Mouse (Mus musculus) liver, embryonic 14.5 days (tissue): ENCODE results near the gene Mrpl10. TPM values are rescaled to one million over a fixed set of nuclear protein-coding genes. Genes with fewer than 3 reads are reported as not detected.

Experiments used
- ATAC-seq: fragments of 200-750 bp; cut with Nextera tagmentation; 2 replicates; pipeline ENCODE4 v1.8.0; 2017; ENCODE audit warnings: moderate number of reproducible peaks, mild to moderate bottlenecking, moderate library complexity; ENCODE audit not compliant: insufficient read depth
- DNase-seq, 3 experiments: peaks; one replicate each; pipeline ENCODE4 v3.0.0-alpha.2; 2012 to 2013; ENCODE audit warnings: low read depth in 3 of 3, low spot score in 3 of 3
- H3K27ac ChIP-seq: fragments of 300-500 bp; sonication (generic); 2 replicates; pipeline ENCODE4 v1.5.1; 2014; ENCODE audit warnings: moderate library complexity, mild to moderate bottlenecking, control low read depth, inconsistent platforms
- H3K27me3 ChIP-seq: fragments of 300-500 bp; sonication (generic); 2 replicates; pipeline ENCODE4 v1.6.1; 2014; ENCODE audit warnings: mild to moderate bottlenecking, low read length, moderate library complexity; ENCODE audit not compliant: control insufficient read depth, insufficient read depth
- H3K36me3 ChIP-seq: fragments of 300-500 bp; sonication (generic); replicated peaks from 2 replicates; pipeline ENCODE4 v1.6.1; 2014; ENCODE audit warnings: low read depth; ENCODE audit not compliant: control insufficient read depth, insufficient read depth
- H3K4me1 ChIP-seq, 2 experiments: fragments of 200-500 bp in 1 of 2; fragments of 300-500 bp in 1 of 2; sonication (generic) in 1 of 2; replicated peaks; 2 replicates each; pipeline ENCODE4 v1.6.1; 2012 to 2014; ENCODE audit warnings: antibody characterized with exemption in 1 of 2, inconsistent platforms in 1 of 2, low read length in 1 of 2; ENCODE audit not compliant: control insufficient read depth in 2 of 2, insufficient read depth in 2 of 2
- H3K4me2 ChIP-seq: fragments of 300-500 bp; sonication (generic); 2 replicates; pipeline ENCODE4 v1.6.1; 2014; ENCODE audit warnings: low read depth, mild to moderate bottlenecking, control low read depth, moderate library complexity
- H3K4me3 ChIP-seq, 2 experiments: fragments of 200-500 bp in 1 of 2; fragments of 300-500 bp in 1 of 2; sonication (generic) in 1 of 2; 2 replicates each; pipeline ENCODE4 v1.5.1; 2012 to 2014; ENCODE audit warnings: low read depth in 2 of 2, low read length in 2 of 2, mild to moderate bottlenecking in 2 of 2, control low read depth in 1 of 2, inconsistent platforms in 1 of 2, moderate library complexity in 1 of 2; ENCODE audit not compliant: insufficient read depth in 1 of 2
- H3K9ac ChIP-seq: fragments of 300-500 bp; sonication (generic); replicated peaks from 2 replicates; pipeline ENCODE4 v1.6.1; 2014; ENCODE audit warnings: mild to moderate bottlenecking, control low read depth, moderate library complexity
- H3K9me3 ChIP-seq: fragments of 300-500 bp; sonication (generic); 2 replicates; pipeline ENCODE4 v1.6.1; 2016; ENCODE audit warnings: low read length, mixed read lengths; ENCODE audit not compliant: control insufficient read depth
- CTCF ChIP-seq: IDR thresholded peaks from 2 replicates; pipeline ENCODE4 v1.5.1; 2016; ENCODE audit warnings: antibody characterized with exemption, low read depth, control low read depth
- EP300 ChIP-seq: IDR thresholded peaks from 2 replicates; pipeline ENCODE4 v1.6.1; 2016; ENCODE audit warnings: antibody characterized with exemption, low read depth
- WGBS: fragments of 180-500 bp; shearing (Covaris S2); extraction: QIAGEN DNeasy Blood & Tissue Kit; methylation state at CpG from one replicate; pipeline ENCODE4 v1.1.7; 2014; ENCODE audit not compliant: insufficient replicate concordance; 5-methylcytosine and 5-hydroxymethylcytosine counted together
- polyA plus RNA-seq, 2 experiments: library from polyadenylated mRNA; depleted of rRNA in 1 of 2; stranded (reverse) in 1 of 2; unstranded in 1 of 2; fragments of >200 nt; fragmentation: Nextera tagmentation in 1 of 2; extraction: Ambion mirVana in 1 of 2; gene quantifications; 2 replicates each; pipeline versions ENCODE4 v1.2.1 to v1.2.3; 2012 to 2014

The Mrpl10 gene
- polyA plus RNA-seq, 2 experiments: 29.1 to 34.9 TPM

- peaks cover 0 to 3% of the 10 kb centered on the region in 2 experiments; a peak in 1 of 4 replicates for H3K4me1 ChIP-seq
- H3K27me3 ChIP-seq: peaks cover 3% of the 10 kb centered on the region; the same call in 1 of the 2 replicates
- no peaks in the 10 kb centered on the region for H3K9me3 ChIP-seq
- TF ChIP-seq EP300: no peak
- TF ChIP-seq CTCF: peak; percentile 96
- H3K9ac ChIP-seq: peak within 1 kb of the TSS; percentile 21
- no peak within 1 kb of the TSS for H3K27ac ChIP-seq
- H3K36me3 ChIP-seq: no peaks in the 10 kb centered on the region
- ATAC-seq: peak; percentile 74
- peak within 1 kb of the TSS; percentile 63 for H3K4me2 ChIP-seq
- DNase-seq: peak; percentile 64 to 72 (median 67)
- peak within 1 kb of the TSS; percentile 51 to 71 for H3K4me3 ChIP-seq
- WGBS: 3% methylated on average over 25 of the region's 25 CpGs
Observed at GRCm38 (mm10) chr11:97029686-97030417, 11.5 kb upstream of the Mrpl10 start, which contains the start of gene Scrn2. TSS of gene Scrn2 (plus strand) at chr11:97029938.

GRCm38 (mm10) chr11:97030426-97030825 is 10.9 kb upstream of the Mrpl10 start:
- peak overlapping the region; percentile 21 for H3K9ac ChIP-seq
- TF ChIP-seq CTCF: no peak
- TF ChIP-seq EP300: no peak
- H3K36me3 ChIP-seq: no peaks in the 10 kb centered on the region
- WGBS: 23% methylated on average over 15 of the region's 15 CpGs
- H3K9me3 ChIP-seq: no peaks in the 10 kb centered on the region
- no peak for DNase-seq
- peak overlapping the region; percentile 63 for H3K4me2 ChIP-seq
- peaks cover 0 to 3% of the 10 kb centered on the region in 2 experiments; a peak in 1 of 4 replicates for H3K4me1 ChIP-seq
- H3K27ac ChIP-seq: no peak overlapping the region
- no peak for ATAC-seq
- peak overlapping the region; percentile 51 to 71 for H3K4me3 ChIP-seq
- no peaks in the 10 kb centered on the region for H3K27me3 ChIP-seq

- Histone ChIP-seq H3K27me3 (no peaks in the 10 kb centered on the region), H3K4me1 (peaks cover 0 to 3% of the 10 kb centered on the region in 2 experiments; a peak in 1 of 4 replicates), H3K36me3 (no peaks in the 10 kb centered on the region), H3K4me2 (no peak overlapping the region), H3K9ac (no peak overlapping the region), H3K27ac (no peak overlapping the region), H3K4me3 (no peak overlapping the region), H3K9me3 (no peaks in the 10 kb centered on the region)
- 74% methylated on average over 12 of the region's 12 CpGs for WGBS
- no peak for DNase-seq
- no peak for ATAC-seq
- TF ChIP-seq EP300 (no peak), CTCF (no peak)
Observed at GRCm38 (mm10) chr11:97031977-97032376, 9.4 kb upstream of the Mrpl10 start.

- TF ChIP-seq EP300: no peak
- no peak for TF ChIP-seq CTCF
Observed at GRCm38 (mm10) chr11:97032499-97032898, 8.9 kb upstream of the Mrpl10 start.

GRCm38 (mm10) chr11:97033781-97034180 is 7.6 kb upstream of the Mrpl10 start:
- no peak overlapping the region for H3K4me3 ChIP-seq
- H3K36me3 ChIP-seq: no peaks in the 10 kb centered on the region
- H3K4me1 ChIP-seq: peaks cover 0 to 3% of the 10 kb centered on the region in 2 experiments; a peak in 1 of 4 replicates
- H3K9me3 ChIP-seq: no peaks in the 10 kb centered on the region
- no peak for ATAC-seq
- WGBS: 79% methylated on average over 4 of the region's 4 CpGs
- no peak overlapping the region for H3K27ac ChIP-seq
- TF ChIP-seq EP300: no peak
- TF ChIP-seq CTCF: no peak
- H3K4me2 ChIP-seq: no peak overlapping the region
- DNase-seq: no peak
- no peaks in the 10 kb centered on the region for H3K27me3 ChIP-seq
- no peak overlapping the region for H3K9ac ChIP-seq

More at GRCm38 (mm10) chr11:97032499-97032898, 8.9 kb upstream of the Mrpl10 start:
- no peaks in the 10 kb centered on the region for H3K36me3 ChIP-seq
- no peak overlapping the region for H3K9ac ChIP-seq
- H3K9me3 ChIP-seq: no peaks in the 10 kb centered on the region
- no peak overlapping the region for H3K4me3 ChIP-seq
- no peak overlapping the region for H3K4me2 ChIP-seq
- no peak overlapping the region for H3K27ac ChIP-seq
- DNase-seq (no peak), ATAC-seq (no peak)
- no peaks in the 10 kb centered on the region for H3K27me3 ChIP-seq
- WGBS: 80% methylated on average over 4 of the region's 4 CpGs
- H3K4me1 ChIP-seq: peaks cover 0 to 3% of the 10 kb centered on the region in 2 experiments; a peak in 1 of 4 replicates
